Mouse (Mus musculus) neutrophil, adult 5-6 weeks (primary cell): Measurements from ENCODE around the gene Lrrk1. TPM values are rescaled to one million over a fixed set of nuclear protein-coding genes. Genes with fewer than 3 reads are reported as not detected.

ENCODE experiments used
- ATAC-seq: fragments of 151-379, 151-347 bp; 2 replicates; pipeline ENCODE4 v1.8.0; 2017; ENCODE audit warnings: mild to moderate bottlenecking, moderate TSS enrichment; ENCODE audit not compliant: insufficient number of reproducible peaks, poor library complexity, low FRiP score, severe bottlenecking; ENCODE audit errors: extremely low read depth
- total RNA-seq: library from RNA; stranded (forward); fragments of 200-1000 nt; gene quantifications from 2 replicates; pipeline ENCODE4 v1.2.3, GENCODE M21; 2017

Gene Lrrk1
- total RNA-seq, 1 experiment from 2014 or later, result 24.3 TPM

DNA sequence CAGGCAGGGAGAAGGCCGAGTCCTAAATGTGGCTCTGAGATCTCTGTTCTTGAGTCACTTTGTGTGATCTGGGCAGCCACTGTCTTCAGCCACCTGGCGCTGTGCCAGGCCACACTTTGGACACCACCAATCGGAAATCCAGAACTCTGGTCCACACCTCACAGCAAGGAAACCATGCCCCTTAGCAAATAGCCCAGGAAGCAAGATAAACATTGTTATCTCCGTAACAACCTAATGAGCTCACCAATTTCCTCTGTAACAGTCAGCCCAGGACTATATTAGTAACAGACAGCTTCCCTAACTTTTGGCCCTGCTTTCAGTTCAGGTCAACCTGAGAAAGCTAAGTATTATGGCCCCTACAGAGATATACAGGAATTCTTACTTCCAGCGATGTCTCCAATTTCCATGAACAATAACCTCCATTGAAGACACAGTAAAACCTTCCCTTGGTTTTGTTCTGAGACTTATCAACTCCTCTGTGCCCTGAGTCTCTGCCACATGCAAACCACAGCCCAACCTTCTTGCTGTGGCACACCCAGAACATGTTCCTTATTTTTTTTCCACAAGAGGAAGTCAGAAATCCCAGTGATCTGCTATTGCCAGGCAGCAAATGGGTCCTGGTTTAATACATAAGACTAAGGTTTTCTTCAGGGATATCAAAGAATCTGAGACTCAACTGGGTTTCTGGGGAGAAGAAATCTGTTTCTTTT lies 78.8 kb downstream of the Lrrk1 start:
- no peak for ATAC-seq

DNA sequence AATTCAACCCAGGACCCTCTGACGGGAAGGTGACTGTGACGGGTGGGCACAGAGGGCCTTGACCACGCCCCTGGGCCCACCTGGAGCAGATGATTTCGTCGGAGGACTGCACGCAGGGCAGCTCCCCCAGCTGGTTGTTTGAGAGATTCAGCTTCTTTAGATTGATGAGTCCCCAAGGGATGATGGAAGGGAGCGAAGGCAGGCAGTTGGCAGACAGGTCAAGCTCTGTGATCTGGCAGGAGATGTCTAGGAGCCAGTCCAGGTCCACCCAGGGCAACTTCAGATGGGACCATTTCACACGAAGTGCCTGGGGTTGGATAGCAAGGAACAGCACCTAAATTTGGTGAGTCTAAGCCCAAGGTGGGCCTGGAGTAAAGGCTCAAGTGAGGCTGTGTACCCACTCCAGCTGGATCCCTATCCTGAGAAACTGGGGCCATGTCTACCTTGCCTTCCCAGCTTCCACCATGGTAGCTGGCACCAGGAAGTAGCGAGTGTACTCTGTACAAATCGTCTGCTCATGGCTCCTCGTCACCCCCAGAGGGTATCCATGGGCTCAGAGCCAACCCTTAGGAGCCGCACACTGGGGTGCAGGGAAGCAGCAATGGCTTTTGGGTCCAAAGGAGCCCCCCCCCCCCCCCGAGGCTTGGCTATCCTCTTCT lies 79.4 kb downstream of the Lrrk1 start:
- ATAC-seq, result no peak

DNA sequence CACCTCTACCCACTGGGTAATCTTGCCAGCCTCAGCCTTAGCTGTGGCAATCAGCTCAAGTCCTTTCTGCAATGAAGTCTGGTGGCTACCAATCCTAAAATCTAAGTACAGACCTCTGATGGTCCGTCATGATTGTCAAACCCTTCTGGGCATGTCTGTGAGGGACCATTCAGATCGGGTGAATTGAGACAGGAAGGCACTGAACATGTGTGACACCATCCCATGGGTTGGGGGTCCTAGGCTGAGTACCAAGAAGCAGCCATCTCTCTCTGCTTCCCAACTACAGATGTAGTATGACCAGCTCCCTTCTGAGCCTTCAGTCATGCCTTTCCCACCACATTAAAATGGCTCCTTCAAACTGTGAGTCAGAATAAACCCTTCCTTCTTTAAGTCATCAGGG lies 80.4 kb downstream of the Lrrk1 start:
- no peak for ATAC-seq

DNA sequence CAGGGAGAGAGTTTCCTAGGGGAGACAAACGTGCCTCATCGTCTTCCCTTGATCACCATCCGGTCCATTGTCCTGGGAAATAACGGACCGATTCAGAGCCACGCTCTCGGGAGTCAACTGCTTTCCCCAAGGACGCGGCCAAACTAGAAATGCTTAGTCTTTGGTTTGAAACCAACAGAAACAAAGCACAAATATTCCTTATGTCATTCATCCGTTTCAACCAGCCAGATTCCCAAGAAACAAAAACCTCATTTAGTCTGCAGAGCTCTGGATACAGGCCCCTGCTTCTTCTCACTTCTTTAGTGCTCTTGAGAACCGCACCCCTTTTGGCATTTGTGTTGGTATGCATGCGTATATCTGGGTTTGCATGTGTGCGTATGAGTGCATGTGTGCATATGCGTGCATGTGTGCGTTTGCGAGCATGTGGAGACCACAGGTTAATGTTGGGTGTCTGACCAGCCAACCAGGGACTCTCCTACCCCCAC lies 82.4 kb downstream of the Lrrk1 start:
- ATAC-seq, result no peak

DNA sequence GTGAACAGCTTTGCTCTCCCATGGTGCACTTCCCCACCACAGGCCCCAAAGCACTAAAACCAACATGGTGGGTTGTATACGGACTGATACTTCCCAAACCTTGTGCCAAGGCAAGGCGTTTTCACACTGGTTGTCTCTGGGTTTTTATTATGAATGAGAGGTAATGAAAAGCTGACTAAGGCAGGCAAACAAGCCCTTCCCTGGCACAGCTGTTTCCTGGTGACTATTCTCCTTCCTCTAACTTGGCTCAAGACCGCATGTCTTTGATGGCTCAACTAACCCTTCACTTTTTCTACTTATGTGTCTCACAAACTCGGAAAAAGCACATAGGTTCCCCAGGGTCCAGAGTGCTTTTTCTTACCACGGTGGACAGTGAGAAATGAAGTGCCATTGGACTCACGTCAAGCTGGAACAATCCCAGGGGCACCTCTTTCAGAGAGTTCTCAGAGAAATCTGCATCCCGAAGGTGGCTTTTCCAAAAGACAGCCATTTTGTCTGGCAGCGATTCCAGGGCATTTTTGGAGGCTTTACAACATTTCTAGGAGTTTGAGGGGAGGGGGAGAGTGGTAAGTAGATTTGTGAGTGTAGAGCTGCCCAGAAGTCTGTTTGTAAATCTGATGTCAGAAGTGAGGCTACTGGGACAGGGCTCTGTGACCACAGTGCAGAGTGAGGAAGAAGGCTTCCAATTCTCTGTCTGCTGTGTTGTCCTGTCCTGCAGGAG lies 83.0 kb downstream of the Lrrk1 start:
- no peak for ATAC-seq

DNA sequence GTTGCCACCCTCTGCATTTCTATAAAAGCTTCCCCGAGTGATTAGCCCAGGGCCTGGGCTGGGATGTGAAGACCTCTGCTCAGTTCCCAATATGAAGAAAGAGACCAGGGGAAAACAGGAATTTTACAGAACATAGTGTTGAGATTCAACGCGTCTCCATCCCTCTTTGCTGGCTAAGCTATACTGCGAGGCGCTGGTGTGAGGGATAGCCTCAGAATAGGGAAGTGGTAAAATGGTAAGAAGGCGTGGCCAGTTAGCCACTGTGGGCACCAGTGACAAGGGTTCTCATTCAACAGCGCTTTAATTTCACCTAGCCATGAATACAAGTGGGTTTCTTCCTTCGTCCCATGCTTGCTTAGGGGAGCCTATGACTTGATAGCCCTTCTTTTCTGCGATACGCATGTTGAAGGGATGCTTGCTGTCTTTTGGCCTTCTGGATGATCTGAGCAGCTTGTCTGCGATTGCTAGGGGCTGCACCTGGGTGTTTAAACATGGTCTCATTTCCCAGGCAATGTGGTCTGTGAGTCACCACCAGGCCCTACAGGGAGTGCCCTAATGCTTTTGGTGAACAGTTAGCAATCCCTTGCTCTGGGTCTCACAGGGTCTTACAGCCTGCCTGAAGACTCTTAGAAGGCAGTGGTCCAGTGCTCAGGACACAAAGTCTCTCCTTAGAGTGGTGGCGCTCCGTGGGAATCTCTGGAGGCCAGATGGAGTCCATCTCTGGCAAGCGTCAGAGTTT lies 84.1 kb downstream of the Lrrk1 start:
- ATAC-seq, result peak; percentile 78

DNA sequence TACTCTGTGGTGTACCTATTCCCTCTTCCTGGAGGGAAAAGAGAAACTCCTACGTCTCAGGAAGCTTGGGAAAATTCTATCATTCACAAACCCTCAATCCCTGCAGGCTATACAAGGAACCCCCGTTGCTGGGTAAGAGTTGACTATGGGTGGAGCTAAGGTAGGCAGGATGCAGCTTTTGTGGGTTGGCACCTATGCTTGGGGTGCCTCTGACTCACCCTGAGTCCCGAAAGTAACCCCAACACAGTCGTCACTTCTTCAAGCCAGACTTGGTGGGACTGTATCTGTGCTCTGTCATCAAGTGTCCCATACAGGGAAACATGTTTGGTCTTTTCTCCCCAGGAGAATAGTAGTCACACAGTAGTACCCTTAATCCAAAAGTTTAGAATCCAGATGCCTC lies 86.7 kb downstream of the Lrrk1 start:
- no peak for ATAC-seq

DNA sequence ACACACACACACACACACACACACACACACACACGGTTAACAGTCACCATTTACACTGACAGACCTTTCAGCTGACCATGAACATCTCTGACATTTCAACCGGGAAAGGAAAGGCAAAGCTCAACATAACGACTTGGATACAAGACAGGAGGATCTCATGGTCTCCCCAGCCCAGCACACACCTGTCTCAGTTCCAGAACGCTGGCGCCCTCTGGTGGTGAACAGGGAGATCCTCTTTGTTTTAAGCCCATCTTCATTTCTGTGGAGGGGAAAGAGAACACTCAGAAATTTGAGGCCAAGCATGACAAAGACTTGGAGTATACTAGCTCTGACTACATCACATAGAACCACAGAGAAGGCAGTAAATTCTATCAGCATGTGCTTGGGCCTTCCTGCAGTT lies 87.5 kb downstream of the Lrrk1 start:
- ATAC-seq, result peak; percentile 67

DNA sequence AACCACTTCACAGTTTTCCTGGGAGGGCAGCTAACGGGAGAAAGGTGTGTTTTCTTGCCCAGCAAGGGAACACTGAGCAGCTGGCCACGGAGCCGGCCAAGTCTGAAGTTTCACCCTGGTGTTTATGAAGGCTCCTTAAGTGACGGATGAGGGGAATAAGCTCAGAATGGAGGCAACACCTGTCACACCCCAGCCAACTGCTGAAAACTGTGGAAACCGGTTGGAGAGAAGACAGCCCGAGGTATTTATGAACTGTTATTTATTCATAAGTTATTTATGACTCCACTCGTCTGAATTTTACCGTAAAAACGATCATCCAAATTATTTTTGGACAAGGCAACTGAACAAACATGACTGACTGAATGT lies 90.5 kb downstream of the Lrrk1 start:
- no peak for ATAC-seq

DNA sequence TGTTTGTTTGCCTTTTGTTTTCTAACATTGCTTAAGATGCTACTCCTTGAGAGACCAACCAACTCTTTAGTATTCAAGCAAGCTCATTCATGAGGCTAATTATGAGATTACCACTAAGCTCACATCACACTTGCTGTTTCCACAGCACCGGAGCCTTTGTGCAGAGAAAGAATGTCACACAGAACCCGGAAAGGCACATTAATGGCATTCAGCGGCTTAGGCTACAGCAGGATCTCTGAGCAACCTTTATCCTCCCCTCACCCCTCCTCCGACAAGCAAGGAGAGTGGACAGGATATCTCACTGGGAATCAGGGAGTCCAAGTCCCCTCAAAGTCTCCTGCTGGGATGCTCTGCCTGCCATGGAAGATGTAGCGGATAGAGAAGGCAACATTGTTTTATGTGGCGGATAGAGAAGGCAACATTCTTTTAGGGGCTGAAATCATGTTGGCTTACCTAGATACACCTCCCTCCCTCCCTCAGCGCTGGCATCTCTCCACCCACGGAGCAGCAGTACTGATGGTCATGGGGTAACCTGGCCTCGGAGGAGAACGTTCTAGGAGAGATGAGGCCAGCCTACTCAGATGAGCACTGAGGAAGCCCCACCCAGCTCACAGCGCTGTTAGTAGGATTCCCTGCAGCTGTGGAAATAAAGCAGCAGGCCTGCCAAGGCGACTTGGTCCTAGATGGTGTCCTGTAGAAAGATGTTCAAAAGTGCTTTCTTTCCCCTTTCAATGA lies 91.1 kb downstream of the Lrrk1 start:
- no peak for ATAC-seq

DNA sequence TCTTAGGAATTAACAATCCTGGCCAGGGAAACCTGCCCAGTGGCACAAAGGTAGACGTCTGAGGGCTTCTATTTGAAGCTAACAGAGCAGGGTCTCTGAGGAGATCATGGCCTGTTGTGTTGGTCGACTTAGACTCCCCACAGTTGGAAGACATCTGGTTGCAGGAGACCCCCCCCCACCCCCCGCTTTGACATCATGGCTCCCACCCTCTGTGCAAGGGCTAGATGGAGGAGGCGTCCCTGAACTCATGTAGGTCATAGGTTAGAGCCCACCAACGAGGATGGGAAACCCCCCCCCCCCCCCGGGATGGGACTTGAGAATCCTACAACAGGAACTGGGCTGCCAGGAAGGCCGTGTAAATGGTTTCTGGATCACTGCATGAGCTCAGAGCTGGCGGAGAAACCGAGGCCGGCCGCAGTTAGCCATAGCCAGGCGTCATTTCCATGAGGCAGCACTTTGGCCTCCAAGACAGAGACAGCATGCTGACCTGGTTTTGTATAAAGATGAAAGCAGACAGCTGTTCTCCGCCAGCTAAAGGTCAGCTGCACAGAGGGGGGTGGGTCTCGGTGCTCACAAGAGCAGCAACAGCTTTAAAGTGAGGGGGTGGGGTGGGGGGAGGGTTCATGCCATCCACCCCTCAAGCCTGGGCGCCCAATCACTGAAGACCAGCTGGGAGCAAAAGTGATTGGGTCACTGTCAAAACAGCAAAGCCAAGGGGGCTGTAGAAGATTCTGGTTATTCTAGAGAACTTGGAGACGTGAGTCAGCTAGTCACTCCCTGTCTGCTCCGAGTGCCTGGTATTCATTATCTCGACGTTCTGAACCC lies 95.4 kb downstream of the Lrrk1 start:
- no peak for ATAC-seq

DNA sequence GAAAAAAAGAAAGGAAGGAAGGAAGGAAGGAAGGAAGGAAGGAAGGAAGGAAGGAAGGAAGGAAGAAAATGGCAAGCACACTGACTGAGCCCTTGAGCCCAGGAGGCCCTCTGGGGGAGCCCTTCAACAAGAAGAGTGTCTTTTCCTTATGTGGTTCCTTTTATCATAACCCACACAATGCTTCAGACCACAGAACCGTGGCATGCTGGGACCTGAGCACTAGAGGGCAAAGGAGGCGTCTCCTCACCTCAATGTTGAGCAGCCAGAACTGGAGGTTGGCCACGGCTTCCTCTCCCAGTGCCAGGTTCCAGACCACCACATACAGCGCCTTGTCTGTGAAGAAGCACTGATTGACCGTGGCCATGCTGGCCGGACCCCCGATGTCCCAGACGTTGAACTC lies 96.1 kb downstream of the Lrrk1 start:
- ATAC-seq, result no peak

DNA sequence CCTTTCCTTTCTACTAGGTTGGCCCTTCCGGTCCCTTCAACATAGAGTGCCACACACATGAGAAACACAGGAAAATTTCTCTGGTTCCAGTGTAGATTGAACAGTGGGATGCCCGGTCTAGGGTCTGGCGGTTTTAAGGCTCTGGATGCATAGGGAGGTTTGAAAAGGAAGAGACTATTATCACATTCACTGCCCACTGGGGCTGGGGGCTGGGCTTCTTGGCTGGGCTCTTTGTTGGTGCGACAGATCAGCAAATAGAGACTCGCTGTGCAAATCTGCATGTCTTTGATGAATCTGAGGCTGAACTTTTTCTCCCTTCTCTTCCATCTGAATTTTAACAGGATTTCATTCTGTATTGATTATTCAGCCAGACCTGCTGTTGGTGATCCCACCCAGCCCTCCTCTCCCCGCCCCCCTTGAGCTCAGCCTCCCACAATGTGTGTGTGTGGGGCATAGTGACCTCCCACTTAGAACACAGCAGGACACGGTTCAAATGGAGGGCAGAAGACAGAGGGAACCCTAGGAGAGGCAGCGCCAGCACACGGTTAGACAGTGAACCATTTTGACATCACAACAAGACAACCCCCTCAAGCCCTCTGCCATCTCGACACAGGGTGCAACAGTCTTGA lies 105.1 kb downstream of the Lrrk1 start:
- ATAC-seq, result no peak

DNA sequence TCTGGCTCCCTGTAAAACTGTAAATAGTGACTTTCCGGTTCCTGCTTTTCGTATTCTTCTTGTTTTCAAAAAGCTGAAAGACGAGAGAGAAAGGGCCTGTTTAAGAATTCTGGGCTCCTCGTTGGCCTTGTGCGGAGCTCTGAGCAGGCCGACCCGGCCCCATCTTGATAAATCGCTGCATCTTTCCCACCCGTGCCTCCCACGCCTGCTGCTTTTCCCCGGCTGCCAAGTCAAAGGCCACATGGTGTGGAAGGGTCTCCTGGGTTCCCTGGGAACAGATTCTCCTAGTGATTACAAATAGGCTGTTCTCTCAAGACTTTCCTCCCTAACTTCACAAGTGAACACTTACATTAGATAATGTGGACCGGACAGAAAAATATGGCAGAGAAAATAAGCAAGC lies 105.9 kb downstream of the Lrrk1 start:
- ATAC-seq, result no peak

DNA sequence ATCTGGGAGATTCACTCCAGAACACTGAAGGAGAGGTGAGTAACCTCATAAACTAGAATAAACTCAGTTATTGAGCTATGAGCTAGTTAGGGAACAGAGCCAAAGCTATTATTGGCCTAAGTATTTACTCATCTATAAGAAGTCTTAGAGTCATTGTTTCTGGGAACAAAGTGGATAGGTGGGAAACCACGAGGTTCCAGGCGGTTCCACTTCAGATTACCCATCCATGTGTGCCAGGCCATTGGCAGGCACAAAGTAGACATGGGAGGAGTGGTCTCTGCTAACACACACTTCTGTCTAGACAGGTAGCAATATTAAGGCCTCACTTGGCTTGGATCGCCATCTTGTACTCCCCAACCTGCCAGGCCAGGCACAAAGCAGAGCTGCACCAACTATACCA lies 110.1 kb downstream of the Lrrk1 start:
- no peak for ATAC-seq

DNA sequence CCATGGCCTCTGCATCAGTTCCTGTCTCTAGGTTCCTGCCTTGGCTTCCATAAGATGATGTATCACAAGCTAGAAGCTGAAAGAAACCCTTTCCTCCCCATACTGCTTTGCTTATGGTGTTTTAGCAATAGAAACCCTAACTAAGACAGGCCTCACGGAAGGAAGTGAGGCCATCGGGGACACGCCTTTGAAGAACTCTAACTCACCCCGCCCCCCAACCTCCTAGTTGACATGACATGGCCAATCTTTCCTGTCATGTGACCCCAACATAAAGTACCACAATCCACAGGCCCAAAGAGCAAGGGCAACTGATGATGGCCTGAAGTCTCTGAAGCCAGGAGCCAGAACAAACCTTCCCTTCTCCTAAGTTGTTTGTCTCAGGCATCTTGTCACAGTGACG lies 114.7 kb downstream of the Lrrk1 start:
- ATAC-seq, result no peak

DNA sequence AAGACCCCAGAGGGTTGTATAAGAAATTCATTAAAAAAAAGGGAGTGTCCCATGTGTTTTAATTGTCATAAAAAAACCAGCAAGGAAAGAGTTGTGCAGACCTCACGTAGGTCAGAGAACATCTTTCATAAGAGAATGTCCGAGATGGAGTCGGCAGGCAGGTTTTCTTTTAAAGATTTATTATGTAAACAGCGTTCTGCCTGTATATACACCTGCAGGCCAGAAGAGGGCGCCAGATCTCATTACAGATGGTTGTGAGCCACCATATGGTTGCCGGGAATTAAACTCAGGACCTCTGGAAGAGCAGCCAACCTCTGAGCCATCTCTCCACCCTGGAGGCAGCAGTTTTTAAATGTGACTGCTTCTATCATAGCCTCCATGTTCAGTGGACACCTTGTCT lies 116.9 kb downstream of the Lrrk1 start:
- no peak for ATAC-seq
